Mouse (Mus musculus): ENCODE data around the gene Rhof.

DNA sequence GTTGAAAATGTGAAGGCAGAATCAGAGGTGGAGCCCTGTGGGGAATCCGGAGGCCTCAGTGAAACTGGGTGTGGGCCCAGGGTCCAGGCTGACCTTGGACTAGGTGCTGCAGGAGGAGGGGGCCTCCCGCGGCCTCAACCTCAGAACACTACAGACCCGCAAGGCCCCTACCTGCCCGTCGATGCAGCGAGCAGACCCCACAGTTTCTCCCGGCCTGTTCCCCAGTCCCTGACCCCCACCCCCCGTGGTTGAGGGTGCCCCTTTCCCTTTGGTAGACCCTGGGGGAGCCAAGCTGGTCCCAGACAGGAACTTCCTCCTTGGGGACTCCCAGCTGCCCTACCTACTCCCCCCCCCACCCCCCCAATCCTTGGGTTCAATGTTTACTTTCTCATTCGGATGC lies 33.9 kb upstream of the Rhof start:
- TF ChIP-seq CTCF (IDR thresholded peaks at IDR 0.05; ENCODE audit: borderline replicate concordance, insufficient read depth, low read depth, low read length) (no peak), POLR2A (IDR thresholded peaks at IDR 0.05; ENCODE audit: borderline replicate concordance, insufficient read depth, low read length) (no peak)

All from cerebellum, adult 2 months (tissue).